Mouse (Mus musculus) cerebellum, adult (tissue): Measurements from ENCODE around the gene Sergef.

Experiments used
- ATAC-seq: cut with Nextera tagmentation; 2 replicates; pipeline ENCODE4 v1.9.2; 2017; ENCODE audit warnings: mild to moderate bottlenecking, moderate library complexity, mixed read lengths; ENCODE audit not compliant: insufficient number of reproducible peaks, low FRiP score, low TSS enrichment

Sergef gene

GRCm38 (mm10) chr7:46510806-46511205, 128.8 kb downstream of the Sergef start:
- ATAC-seq, result no peak

GRCm38 (mm10) chr7:46509391-46510310, 130.0 kb downstream of the Sergef start:
- peak; percentile 86 for ATAC-seq

DNA sequence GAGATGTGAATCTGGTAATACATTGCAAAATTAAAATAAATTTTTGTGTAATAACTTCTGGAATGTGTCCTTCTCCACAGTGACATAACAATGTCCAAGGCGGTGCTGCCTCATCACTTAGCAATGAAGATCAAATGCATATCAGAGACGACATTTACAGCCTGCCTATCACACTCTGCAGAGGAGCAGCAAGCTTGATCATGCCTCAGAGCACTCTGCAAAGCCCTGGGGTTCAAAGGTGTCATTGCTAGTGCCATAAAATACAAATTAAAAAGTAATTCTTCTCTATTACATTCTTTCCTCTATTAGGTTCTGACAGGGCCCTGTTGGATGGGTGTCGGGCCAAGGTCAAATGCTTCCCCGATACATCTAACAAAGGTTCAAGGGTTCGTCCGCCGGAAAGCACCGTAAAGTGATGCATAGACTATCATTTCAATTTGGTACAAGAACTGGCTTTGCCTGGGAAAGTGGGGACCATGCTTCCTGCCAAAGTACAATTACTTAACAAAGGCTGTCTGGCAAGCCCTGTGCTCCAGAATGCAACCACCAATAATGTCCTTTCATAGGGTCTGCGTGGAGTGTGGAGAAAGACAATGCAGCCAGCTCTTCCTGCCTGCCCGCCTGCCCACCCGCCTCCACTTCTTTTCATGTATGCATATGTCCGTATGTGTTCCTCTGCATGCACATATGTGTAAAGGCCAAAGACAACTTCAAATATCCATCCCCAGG, 130.9 kb downstream of the Sergef start:
- ATAC-seq, result no peak

DNA sequence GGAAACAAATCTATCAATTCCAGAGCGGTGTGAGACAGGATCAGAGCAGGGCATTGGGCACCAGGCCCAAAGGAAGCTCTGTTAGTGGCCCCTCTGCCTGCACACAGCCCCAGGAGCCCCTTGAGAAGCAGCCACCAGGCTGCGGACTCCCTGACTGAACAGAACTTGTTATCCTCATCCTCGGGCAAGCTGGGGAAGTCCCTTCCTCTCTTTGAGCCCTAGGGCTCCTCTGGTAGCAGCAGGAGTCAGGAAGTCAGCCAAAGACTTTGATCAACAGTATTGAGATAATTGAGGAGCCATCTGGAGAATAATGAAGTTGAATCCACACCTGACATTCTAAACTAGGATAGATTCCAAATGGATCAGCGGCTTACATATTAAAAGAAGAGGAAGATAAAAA, 135.4 kb downstream of the Sergef start:
- ATAC-seq, result 0 out of 2 replicates have a peak, but pooled peaks have one; percentile 49

- ATAC-seq, result no peak
Observed at GRCm38 (mm10) chr7:46502650-46503049, 137.0 kb downstream of the Sergef start.

GRCm38 (mm10) chr7:46501458-46501857, 138.1 kb downstream of the Sergef start:
- no peak for ATAC-seq

- ATAC-seq, result no peak
Observed at GRCm38 (mm10) chr7:46499561-46499960, 140.0 kb downstream of the Sergef start.

GRCm38 (mm10) chr7:46492134-46492678, 147.4 kb downstream of the Sergef start:
- ATAC-seq, result no peak

DNA sequence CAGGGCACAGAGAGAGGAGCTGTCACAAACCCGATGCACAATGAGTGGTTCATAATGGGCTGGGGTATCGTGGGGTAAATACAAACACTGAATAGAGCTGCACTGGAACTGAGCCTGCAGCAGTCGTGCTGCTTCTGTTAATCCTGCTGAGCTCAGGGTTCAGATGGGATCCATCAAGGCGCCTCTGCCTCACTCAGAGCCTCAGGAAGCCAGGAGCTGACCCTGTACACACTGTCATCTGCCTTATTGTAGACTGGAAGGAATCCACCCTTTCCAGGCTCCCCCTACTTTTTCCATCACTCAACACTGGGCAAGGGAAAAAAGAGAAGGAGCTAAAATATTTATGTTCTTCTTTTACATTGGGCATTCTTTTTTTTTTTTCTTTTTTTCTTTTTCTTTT, 152.3 kb downstream of the Sergef start:
- ATAC-seq, result no peak

DNA sequence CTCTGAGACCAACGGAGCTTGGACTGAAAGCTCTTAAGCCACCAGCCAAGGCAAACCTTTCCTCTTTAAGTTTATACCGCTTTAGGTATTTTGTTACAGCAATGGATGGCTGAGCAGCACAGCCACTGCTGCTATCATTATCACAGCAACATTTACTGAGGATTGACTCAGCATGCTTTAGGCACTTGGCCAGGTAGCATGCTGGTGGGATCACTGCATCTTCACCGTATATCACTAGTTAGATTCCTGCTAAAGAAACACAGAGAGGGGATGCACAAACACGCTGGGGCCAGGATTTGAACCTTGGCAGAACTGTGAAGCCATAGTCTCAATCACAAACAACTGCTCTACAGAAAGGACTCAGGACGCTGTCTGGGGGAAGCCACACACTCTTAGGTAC, 152.8 kb downstream of the Sergef start:
- ATAC-seq, result no peak

DNA sequence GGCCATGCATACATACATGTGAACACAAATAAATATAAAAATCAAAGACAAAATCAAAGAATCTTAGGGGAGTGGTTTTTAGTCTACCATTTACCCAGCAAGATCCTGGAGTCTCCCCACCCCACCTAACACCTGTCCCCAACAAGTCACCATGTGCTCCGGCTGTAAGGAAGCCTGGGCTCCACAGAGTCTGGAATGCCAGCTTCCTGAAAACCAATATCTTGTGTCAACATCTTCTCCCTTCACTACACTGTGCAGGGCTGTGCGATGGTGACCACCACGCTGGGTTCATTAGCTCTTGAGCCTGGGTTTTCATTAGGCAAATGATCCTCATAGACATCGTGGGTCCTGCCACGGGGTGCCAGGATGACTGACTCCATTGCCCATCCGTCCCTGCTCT, 155.4 kb downstream of the Sergef start:
- no peak for ATAC-seq

GRCm38 (mm10) chr7:46483050-46483449, 156.6 kb downstream of the Sergef start:
- no peak for ATAC-seq

GRCm38 (mm10) chr7:46482099-46482531, 157.5 kb downstream of the Sergef start:
- no peak for ATAC-seq

DNA sequence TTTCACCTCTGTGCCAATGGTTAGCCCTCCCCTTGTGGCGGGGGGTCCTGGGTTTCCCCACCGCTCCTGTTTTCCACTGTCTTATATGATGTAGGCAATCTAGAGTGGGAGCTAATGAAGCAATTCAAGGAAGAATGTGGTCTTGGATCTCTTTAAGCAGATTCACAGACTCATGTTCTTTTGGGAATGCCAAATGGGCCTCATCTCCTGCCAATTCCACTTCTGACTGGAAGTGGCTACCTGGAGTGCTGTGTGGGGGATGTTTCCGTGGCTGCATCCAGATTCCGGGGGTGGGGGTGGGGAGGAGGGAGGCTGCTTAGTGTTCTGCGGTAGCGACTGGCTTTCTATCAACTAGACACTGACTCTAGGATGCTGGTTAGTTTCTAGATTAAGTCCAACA, 159.8 kb downstream of the Sergef start:
- ATAC-seq, result peak; percentile 50; the same call in 1 of the 2 replicates

DNA sequence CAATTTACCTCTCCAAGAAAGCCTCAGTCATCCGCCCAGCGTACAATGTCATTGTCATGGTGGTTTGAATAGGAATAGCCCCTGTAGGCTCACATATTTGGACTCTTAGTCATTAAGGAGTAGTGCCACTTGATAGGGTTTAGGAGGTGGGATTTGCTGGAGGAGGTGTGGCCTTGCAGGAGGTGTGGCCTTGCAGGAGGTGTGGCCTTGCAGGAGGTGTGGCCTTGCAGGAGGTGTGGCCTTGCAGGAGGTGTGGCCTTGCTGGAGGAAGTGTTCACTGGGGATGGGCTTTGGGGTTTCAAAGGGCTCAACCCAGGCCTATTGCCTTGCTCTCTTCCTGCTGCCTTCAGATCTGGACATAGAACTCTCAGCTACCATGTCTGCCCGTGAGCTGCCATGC, 162.2 kb downstream of the Sergef start:
- ATAC-seq, result no peak

GRCm38 (mm10) chr7:46475464-46475863, 164.1 kb downstream of the Sergef start:
- no peak for ATAC-seq

DNA sequence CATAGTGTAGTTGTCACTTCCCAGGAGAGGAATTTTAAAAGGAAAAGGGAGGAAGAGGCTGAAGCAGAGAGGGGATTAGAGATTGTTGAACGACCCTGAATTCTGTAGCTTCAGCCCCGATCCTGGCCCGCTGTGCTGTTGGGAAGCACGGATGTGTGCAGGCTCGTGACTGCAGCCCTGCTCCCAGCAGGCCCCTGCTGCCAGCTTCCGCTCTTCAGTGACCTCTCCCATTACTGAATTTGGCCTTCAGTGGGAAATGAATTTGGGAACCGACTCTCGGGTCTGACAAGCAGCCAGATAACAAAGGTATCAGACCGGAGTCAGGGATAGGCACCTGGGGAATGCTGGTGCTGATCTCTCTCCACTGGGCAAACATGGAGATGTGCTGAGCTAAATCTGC, 166.5 kb downstream of the Sergef start:
- ATAC-seq, result no peak

GRCm38 (mm10) chr7:46471054-46471737, 168.4 kb downstream of the Sergef start:
- ATAC-seq, result no peak

DNA sequence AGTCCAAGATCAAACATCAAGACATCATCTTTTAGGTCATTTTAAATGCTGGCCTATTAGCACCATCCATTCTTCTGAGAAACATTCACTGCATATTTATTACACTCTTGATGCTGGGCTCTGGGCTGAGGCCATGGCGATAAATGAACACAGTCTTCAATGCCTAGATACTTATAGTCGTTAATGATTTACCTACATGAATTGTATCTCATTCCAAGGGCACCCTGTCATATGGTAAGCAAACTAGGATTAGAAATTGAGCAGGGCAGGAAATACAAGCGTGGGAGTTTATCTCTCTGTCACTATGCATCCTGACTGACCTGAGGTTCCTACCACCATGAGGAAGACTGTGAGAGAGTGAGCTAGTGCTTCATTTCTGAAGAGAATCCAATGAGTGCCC, 170.1 kb downstream of the Sergef start:
- no peak for ATAC-seq

GRCm38 (mm10) chr7:46466422-46466981, 173.1 kb downstream of the Sergef start:
- no peak for ATAC-seq
